Mouse (Mus musculus): Measurements from ENCODE around the gene Gfra4. TPM values are rescaled to one million over a fixed set of nuclear protein-coding genes. Genes with fewer than 3 reads are reported as not detected.
A peak's percentile ranks its signal among the peaks of the same experiment; 100 is the strongest.

Gene Gfra4
- total and polyA plus RNA-seq, 2 experiments, result 0.17 TPM; not detected in 1

DNA sequence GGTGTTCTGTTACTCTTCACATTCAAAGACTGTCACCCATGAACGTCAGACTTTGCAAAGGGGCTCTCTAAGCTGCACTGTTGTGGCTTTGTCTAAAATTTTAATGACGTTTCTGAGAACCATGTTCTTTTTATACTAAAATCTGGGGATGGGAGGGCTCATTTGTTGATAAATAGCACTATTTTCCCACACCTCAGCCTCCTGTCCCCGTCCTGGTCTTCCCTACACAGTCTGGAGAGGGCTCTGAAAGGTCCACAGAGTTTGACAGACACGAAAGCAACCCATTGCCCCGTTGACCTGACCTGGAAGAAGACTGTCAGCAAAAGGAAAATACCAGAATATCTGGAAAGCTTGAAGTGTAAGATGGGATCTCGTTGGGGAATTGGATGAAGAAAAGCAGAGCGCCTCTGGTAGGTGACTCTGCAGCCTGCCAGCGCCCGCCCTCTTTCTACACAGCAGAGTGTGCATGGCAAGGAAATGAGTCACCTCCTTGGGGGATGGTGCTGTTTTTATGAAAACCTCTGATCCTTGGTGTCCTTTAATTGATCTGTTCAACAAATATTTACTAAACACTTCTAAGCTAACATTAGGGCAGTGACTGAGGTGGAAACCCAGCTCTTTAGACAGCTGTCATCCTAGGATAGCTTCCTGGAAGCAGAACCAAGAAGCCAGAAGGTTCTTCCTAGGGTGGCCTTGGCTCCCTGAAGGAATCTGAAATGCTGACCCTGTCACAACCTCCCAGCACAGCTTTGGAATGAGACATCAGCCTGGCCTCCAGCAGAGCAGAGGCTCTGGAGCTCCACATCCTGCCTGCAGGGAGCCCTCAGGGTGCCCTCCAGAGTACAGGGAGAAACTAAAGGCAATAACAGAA, 13.6 kb downstream of the Gfra4 start:
- WGBS, result 9% methylated on average over 9 of the region's 9 CpGs
- H3K4me1 ChIP-seq (ENCODE audit: control insufficient read depth, insufficient read depth, low read length), result peaks cover 10% of the 10 kb centered on the region
- peaks cover 13% of the 10 kb centered on the region for H3K36me3 ChIP-seq (ENCODE audit: control insufficient read depth, insufficient read depth, low read length)
- TF ChIP-seq CTCF (IDR thresholded peaks at IDR 0.05; ENCODE audit: low read depth, low read length) (peak; percentile 8; the same call in 1 of the 2 replicates), POLR2A (IDR thresholded peaks at IDR 0.05; ENCODE audit: extremely low read depth, insufficient read depth, low read length) (no peak)
- no peaks in the 10 kb centered on the region for H3K79me2 ChIP-seq (ENCODE audit: control insufficient read depth, insufficient read depth, low read length)
- peak overlapping the region; percentile 9 for H3K9ac ChIP-seq (ENCODE audit: low read depth, low read length)
- H3K4me3 ChIP-seq (ENCODE audit: insufficient read depth, low read depth, low read length), result no peak overlapping the region
- DNase-seq (ENCODE audit: extremely low read depth, low read depth, low spot score), result peak; percentile 91
- H3K27me3 ChIP-seq (ENCODE audit: control insufficient read depth, insufficient read depth, low read length), result no peaks in the 10 kb centered on the region
- peak overlapping the region; percentile 54 for H3K27ac ChIP-seq (replicated peaks; ENCODE audit: insufficient read depth, low read depth, low read length)

DNA sequence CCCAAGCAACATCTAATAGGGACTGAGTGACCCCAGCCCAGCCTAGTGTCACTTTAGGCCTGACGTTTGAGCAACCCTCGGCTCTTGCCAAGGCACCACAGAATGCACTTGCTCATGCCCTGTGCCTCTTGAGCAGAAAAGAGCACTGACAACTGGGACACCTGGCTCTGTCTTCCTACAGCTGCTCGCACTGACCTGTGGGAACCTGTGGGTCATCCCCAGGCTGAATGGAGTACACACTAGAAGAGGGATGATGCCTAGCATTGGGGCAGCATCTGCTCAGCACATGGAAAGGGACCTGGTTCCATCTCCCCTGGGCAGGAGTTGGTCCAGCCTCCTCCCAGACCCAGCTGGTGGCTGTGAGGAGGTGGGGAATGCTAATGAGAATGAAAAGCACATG, 15.9 kb downstream of the Gfra4 start:
- H3K27ac ChIP-seq (replicated peaks; ENCODE audit: insufficient read depth, low read depth, low read length), result no peak overlapping the region
- no peaks in the 10 kb centered on the region for H3K79me2 ChIP-seq (ENCODE audit: control insufficient read depth, insufficient read depth, low read length)
- no peak for DNase-seq (ENCODE audit: extremely low read depth, low read depth, low spot score)
- H3K4me1 ChIP-seq (ENCODE audit: control insufficient read depth, insufficient read depth, low read length), result peaks cover 10% of the 10 kb centered on the region
- H3K9ac ChIP-seq (ENCODE audit: low read depth, low read length), result no peak overlapping the region
- H3K36me3 ChIP-seq (ENCODE audit: control insufficient read depth, insufficient read depth, low read length), result peaks cover 28% of the 10 kb centered on the region
- no peak for TF ChIP-seq CTCF (IDR thresholded peaks at IDR 0.05; ENCODE audit: low read depth, low read length)
- TF ChIP-seq POLR2A (IDR thresholded peaks at IDR 0.05; ENCODE audit: extremely low read depth, insufficient read depth, low read length), result no peak
- H3K4me3 ChIP-seq (ENCODE audit: insufficient read depth, low read depth, low read length), result no peak overlapping the region
- H3K27me3 ChIP-seq (ENCODE audit: control insufficient read depth, insufficient read depth, low read length), result no peaks in the 10 kb centered on the region
- 80% methylated on average over 3 of the region's 3 CpGs for WGBS

DNA sequence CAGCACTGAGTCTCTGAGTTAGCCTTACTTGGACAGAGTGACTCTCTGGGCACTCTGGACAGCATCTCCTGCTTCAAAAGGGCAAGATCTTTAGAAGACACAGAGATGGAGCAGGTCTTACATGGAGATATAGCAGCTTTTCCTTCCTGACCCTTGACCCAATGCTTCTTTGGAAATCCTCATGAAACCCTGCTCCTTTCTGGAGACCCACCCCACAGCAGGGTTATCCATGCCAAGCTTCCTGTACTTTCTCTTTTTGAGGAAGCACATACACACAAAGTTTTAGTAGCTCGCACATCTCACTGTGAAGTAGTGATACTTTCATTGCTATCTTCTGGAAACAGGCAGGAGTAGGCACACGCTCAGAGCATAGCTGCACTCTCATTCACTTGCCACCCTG, 17.7 kb downstream of the Gfra4 start:
- no peak for DNase-seq (ENCODE audit: extremely low read depth, low read depth, low spot score)
- Histone ChIP-seq H3K4me3 (ENCODE audit: insufficient read depth, low read depth, low read length) (no peak overlapping the region), H3K4me1 (ENCODE audit: control insufficient read depth, insufficient read depth, low read length) (peaks cover 9% of the 10 kb centered on the region), H3K27ac (replicated peaks; ENCODE audit: insufficient read depth, low read depth, low read length) (no peak overlapping the region), H3K9ac (ENCODE audit: low read depth, low read length) (no peak overlapping the region), H3K27me3 (ENCODE audit: control insufficient read depth, insufficient read depth, low read length) (no peaks in the 10 kb centered on the region), H3K79me2 (ENCODE audit: control insufficient read depth, insufficient read depth, low read length) (no peaks in the 10 kb centered on the region), H3K36me3 (ENCODE audit: control insufficient read depth, insufficient read depth, low read length) (peaks cover 44% of the 10 kb centered on the region)
- 93% methylated on average over 2 of the region's 2 CpGs for WGBS
- TF ChIP-seq POLR2A (IDR thresholded peaks at IDR 0.05; ENCODE audit: extremely low read depth, insufficient read depth, low read length) (no peak), CTCF (IDR thresholded peaks at IDR 0.05; ENCODE audit: low read depth, low read length) (no peak)

DNA sequence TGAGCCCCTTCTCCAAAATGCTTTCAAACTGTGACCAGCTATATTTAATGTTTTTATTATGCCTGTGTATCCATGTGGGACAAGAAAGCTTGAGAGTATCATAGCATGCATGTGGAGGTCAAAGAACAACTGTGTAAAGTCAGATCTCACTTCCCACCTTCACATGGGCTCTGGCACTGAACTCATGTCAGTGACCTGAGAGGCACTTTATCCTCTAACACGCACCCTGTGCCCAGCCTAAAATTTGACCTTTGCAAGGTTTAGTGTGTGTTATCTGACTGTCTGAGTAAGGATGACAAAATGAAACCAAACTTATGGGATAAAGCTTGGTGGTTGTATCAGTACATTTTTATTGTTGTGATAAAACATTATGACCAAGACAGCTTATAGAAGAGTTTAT, 32.3 kb downstream of the Gfra4 start:
- Histone ChIP-seq H3K4me1 (ENCODE audit: control insufficient read depth, insufficient read depth, low read length) (peaks cover 2% of the 10 kb centered on the region; the same call in 1 of the 2 replicates), H3K9ac (ENCODE audit: low read depth, low read length) (no peak overlapping the region), H3K79me2 (ENCODE audit: control insufficient read depth, insufficient read depth, low read length) (no peaks in the 10 kb centered on the region), H3K36me3 (ENCODE audit: control insufficient read depth, insufficient read depth, low read length) (peaks cover 67% of the 10 kb centered on the region), H3K27me3 (ENCODE audit: control insufficient read depth, insufficient read depth, low read length) (no peaks in the 10 kb centered on the region), H3K4me3 (ENCODE audit: insufficient read depth, low read depth, low read length) (no peak overlapping the region), H3K27ac (replicated peaks; ENCODE audit: insufficient read depth, low read depth, low read length) (no peak overlapping the region)
- DNase-seq (ENCODE audit: extremely low read depth, low read depth, low spot score), result peak; percentile 84
- 21% methylated on average over 1 of the region's 1 CpGs for WGBS
- TF ChIP-seq POLR2A (IDR thresholded peaks at IDR 0.05; ENCODE audit: extremely low read depth, insufficient read depth, low read length) (no peak), CTCF (IDR thresholded peaks at IDR 0.05; ENCODE audit: low read depth, low read length) (no peak)

DNA sequence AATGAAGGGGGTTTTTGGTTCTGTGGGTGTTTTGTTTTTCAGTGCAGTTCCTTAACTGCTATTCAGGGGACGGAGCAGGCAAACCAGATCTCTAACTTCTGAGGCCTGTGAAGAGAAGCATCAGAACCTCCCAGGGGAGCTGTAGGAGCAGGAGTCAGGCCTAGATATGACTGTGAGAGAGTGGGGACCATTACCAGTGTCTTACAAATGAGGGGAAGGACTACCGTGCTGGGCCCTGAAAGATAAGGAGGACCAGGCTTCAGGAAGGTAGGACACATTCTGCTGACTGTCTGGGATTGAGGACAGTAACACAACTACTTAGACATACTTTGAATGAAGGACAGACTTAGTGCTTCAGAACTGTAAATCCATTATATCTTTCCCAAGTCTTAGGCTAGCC, 33.8 kb downstream of the Gfra4 start:
- WGBS, result 89% methylated on average over 2 of the region's 2 CpGs
- no peaks in the 10 kb centered on the region for H3K79me2 ChIP-seq (ENCODE audit: control insufficient read depth, insufficient read depth, low read length)
- DNase-seq (ENCODE audit: extremely low read depth, low read depth, low spot score), result no peak
- H3K27me3 ChIP-seq (ENCODE audit: control insufficient read depth, insufficient read depth, low read length), result no peaks in the 10 kb centered on the region
- peaks cover 64% of the 10 kb centered on the region for H3K36me3 ChIP-seq (ENCODE audit: control insufficient read depth, insufficient read depth, low read length)
- H3K27ac ChIP-seq (replicated peaks; ENCODE audit: insufficient read depth, low read depth, low read length), result no peak overlapping the region
- H3K4me1 ChIP-seq (ENCODE audit: control insufficient read depth, insufficient read depth, low read length), result peaks cover 2% of the 10 kb centered on the region; the same call in 1 of the 2 replicates
- H3K4me3 ChIP-seq (ENCODE audit: insufficient read depth, low read depth, low read length), result no peak overlapping the region
- TF ChIP-seq POLR2A (IDR thresholded peaks at IDR 0.05; ENCODE audit: extremely low read depth, insufficient read depth, low read length) (no peak), CTCF (IDR thresholded peaks at IDR 0.05; ENCODE audit: low read depth, low read length) (no peak)
- H3K9ac ChIP-seq (ENCODE audit: low read depth, low read length), result no peak overlapping the region

DNA sequence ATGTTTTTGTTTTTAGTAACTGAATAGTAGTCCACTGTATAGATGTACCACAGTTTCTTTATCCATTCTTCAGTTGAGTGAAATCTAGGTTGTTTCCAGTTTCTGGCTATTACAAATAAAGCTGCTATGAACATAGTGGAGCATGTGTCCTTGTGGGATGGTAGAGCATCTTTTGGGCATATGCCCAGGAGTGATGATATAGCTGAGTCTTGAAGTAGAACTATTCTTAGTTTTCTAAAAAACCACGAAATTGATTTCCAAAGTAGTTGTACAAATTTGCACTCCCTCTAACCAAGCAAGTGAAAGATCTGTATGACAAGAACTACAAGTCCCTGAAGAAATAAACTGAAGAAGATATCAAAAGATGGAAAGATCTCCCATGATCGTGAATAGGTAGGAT, 50.1 kb downstream of the Gfra4 start:
- H3K79me2 ChIP-seq (ENCODE audit: control insufficient read depth, insufficient read depth, low read length), result no peaks in the 10 kb centered on the region
- 93% methylated on average over 2 of the region's 2 CpGs for WGBS
- no peaks in the 10 kb centered on the region for H3K4me1 ChIP-seq (ENCODE audit: control insufficient read depth, insufficient read depth, low read length)
- no peak for DNase-seq (ENCODE audit: extremely low read depth, low read depth, low spot score)
- H3K4me3 ChIP-seq (ENCODE audit: insufficient read depth, low read depth, low read length), result no peak overlapping the region
- H3K27ac ChIP-seq (replicated peaks; ENCODE audit: insufficient read depth, low read depth, low read length), result no peak overlapping the region
- peaks cover 50% of the 10 kb centered on the region for H3K36me3 ChIP-seq (ENCODE audit: control insufficient read depth, insufficient read depth, low read length)
- TF ChIP-seq CTCF (IDR thresholded peaks at IDR 0.05; ENCODE audit: low read depth, low read length), result no peak
- no peak for TF ChIP-seq POLR2A (IDR thresholded peaks at IDR 0.05; ENCODE audit: extremely low read depth, insufficient read depth, low read length)
- H3K27me3 ChIP-seq (ENCODE audit: control insufficient read depth, insufficient read depth, low read length), result no peaks in the 10 kb centered on the region
- no peak overlapping the region for H3K9ac ChIP-seq (ENCODE audit: low read depth, low read length)

Other genes starting within 250 kb of the Gfra4 start
- 14.8 and 19.9 TPM in 2 replicates for gene 4930402H24Rik, start 136.7 kb downstream of the Gfra4 start, total RNA-seq (2014; rRNA removed)
- gene 4930402H24Rik, start 136.7 kb downstream of the Gfra4 start, polyA plus RNA-seq (2012; rRNA removed), result 15.4 and 18.2 TPM in 2 replicates
- gene Atrn, start 136.6 kb downstream of the Gfra4 start, total RNA-seq (2014; rRNA removed), result 27.2 and 32.6 TPM in 2 replicates
- 13.5 and 16.6 TPM in 2 replicates for gene Atrn, start 136.6 kb downstream of the Gfra4 start, polyA plus RNA-seq (2012; rRNA removed)
- 0.28 and 0.67 TPM in 2 replicates for gene Adam33, start 20.7 kb upstream of the Gfra4 start, total RNA-seq (2014; rRNA removed)
- 1.1 and 1.7 TPM in 2 replicates for gene Adam33, start 20.7 kb upstream of the Gfra4 start, polyA plus RNA-seq (2012; rRNA removed)
- gene Siglec1, start 43.7 kb upstream of the Gfra4 start, total RNA-seq (2014; rRNA removed), result 4.5 and 5.6 TPM in 2 replicates
- 3.2 and 9.9 TPM in 2 replicates for gene Siglec1, start 43.7 kb upstream of the Gfra4 start, polyA plus RNA-seq (2012; rRNA removed)
- 0.87 and 1.0 TPM in 2 replicates for gene Hspa12b, start 84.2 kb upstream of the Gfra4 start, total RNA-seq (2014; rRNA removed)
- 0.67 and 1.1 TPM in 2 replicates for gene Hspa12b, start 84.2 kb upstream of the Gfra4 start, polyA plus RNA-seq (2012; rRNA removed)
- gene Gm11037, start 90.4 kb upstream of the Gfra4 start, total RNA-seq (2014; rRNA removed), result not detected in 2 replicates
- gene Gm11037, start 90.4 kb upstream of the Gfra4 start, polyA plus RNA-seq (2012; rRNA removed), result not detected in 2 replicates
- gene 1700037H04Rik, start 117.0 kb upstream of the Gfra4 start, total RNA-seq (2014; rRNA removed), result 3.4 and 3.6 TPM in 2 replicates
- gene 1700037H04Rik, start 117.0 kb upstream of the Gfra4 start, polyA plus RNA-seq (2012; rRNA removed), result 16.6 and 20.3 TPM in 2 replicates
- gene Cenpb, start 137.0 kb upstream of the Gfra4 start, total RNA-seq (2014; rRNA removed), result 27.3 and 27.5 TPM in 2 replicates
- 35.2 and 40.5 TPM in 2 replicates for gene Cenpb, start 137.0 kb upstream of the Gfra4 start, polyA plus RNA-seq (2012; rRNA removed)
- 0.94 and 1.0 TPM in 2 replicates for gene Cdc25b, start 143.9 kb upstream of the Gfra4 start, total RNA-seq (2014; rRNA removed)
- 1.1 and 1.5 TPM in 2 replicates for gene Cdc25b, start 143.9 kb upstream of the Gfra4 start, polyA plus RNA-seq (2012; rRNA removed)
- gene Spef1, start 144.2 kb upstream of the Gfra4 start, total RNA-seq (2014; rRNA removed), result 0.37 and 0.81 TPM in 2 replicates
- gene Spef1, start 144.2 kb upstream of the Gfra4 start, polyA plus RNA-seq (2012; rRNA removed), result 0.76 and 0.96 TPM in 2 replicates
- 12.4 and 15.4 TPM in 2 replicates for gene Ap5s1, start 164.0 kb upstream of the Gfra4 start, total RNA-seq (2014; rRNA removed)
- gene Ap5s1, start 164.0 kb upstream of the Gfra4 start, polyA plus RNA-seq (2012; rRNA removed), result 49.1 and 53.8 TPM in 2 replicates
- 25.0 and 40.6 TPM in 2 replicates for gene Mavs, start 191.0 kb upstream of the Gfra4 start, total RNA-seq (2014; rRNA removed)
- 134 and 135 TPM in 2 replicates for gene Mavs, start 191.0 kb upstream of the Gfra4 start, polyA plus RNA-seq (2012; rRNA removed)
- 16.0 and 16.2 TPM in 2 replicates for gene Pank2, start 219.4 kb upstream of the Gfra4 start, total RNA-seq (2014; rRNA removed)
- 6.1 and 6.6 TPM in 2 replicates for gene Pank2, start 219.4 kb upstream of the Gfra4 start, polyA plus RNA-seq (2012; rRNA removed)